Mouse (Mus musculus) E14TG2a.4 (cell line): ENCODE measurements around the gene B230118H07Rik.

ENCODE experiments used
- CTCF ChIP-seq: conservative IDR thresholded peaks from 2 replicates; pipeline ENCODE4 v1.5.1; 2014; ENCODE audit warnings: low read length
- POU5F1 ChIP-seq: IDR thresholded peaks from 2 replicates; pipeline ENCODE4 v1.6.1; 2014; ENCODE audit warnings: low read length, borderline replicate concordance

DNA sequence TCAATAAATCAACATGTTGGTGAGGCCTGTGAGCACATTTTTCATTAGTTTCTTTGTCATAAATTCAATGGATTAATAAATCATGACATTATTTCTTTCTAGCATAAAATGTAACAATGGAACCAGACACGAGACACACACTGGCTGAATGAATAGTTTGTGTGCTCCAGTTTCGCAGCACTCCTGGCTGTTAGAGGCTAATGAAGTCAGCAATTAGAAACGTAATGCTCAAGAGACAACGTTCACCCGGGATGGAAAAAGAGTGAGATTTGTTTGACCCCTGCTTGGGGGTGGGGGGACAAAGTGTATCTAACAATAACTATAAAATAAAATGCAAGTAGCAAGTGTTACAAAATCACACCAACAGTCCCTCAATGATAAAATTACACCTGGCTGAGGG lies 95.5 kb downstream of the B230118H07Rik start:
- TF ChIP-seq CTCF (no peak), POU5F1 (no peak)
